Comparison of ENCODE assay signal across 30 mouse cellular contexts in genomic region chr16:78554911-78555648, GRCm38 (mm10). TPM values are rescaled to one million over a fixed set of nuclear protein-coding genes. Genes with fewer than 3 reads are reported as not detected.
DNase-seq lines count a peak whose midpoint lies in the region; ATAC-seq and TF ChIP-seq lines count a peak whose summit lies in the region.
"Had no signal": no experiment of that assay in that cellular context is flagged by ENCODE, and none has a peak within 500 bp of the region (broad histone marks: within the 10 kb centered on the region; RNA-seq: fewer than 3 reads in every experiment).

No protein-coding gene starts in this region.

- H3K9me3 ChIP-seq in liver, postnatal 0 days (ENCODE audit: low read length): no peaks in the 10 kb centered on the region
- H3K9me3 ChIP-seq: embryonic facial prominence, embryonic 10.5 days; embryonic facial prominence, embryonic 15.5 days; forebrain, embryonic 12.5 days; heart, embryonic 10.5 days; heart, embryonic 15.5 days; limb, embryonic 10.5 days; limb, embryonic 15.5 days; midbrain, embryonic 15.5 days; neural tube, embryonic 15.5 days had no signal

- no peaks in the 10 kb centered on the region for H3K27me3 ChIP-seq in liver, adult 2 months (ENCODE audit: control insufficient read depth, insufficient read depth, low read length)
- no peaks in the 10 kb centered on the region for H3K27me3 ChIP-seq in liver, postnatal 0 days (ENCODE audit: insufficient read depth, low read length)
- H3K27me3 ChIP-seq: CH12.LX; embryonic facial prominence, embryonic 15.5 days; forebrain, embryonic 12.5 days; heart, embryonic 15.5 days; limb, embryonic 15.5 days; midbrain, embryonic 15.5 days; neural tube, embryonic 15.5 days; Patski had no signal

- H3K4me1 ChIP-seq in liver, adult 2 months (ENCODE audit: control insufficient read depth, insufficient read depth, low read length): peaks cover 15% of the 10 kb centered on the region
- H3K4me1 ChIP-seq in liver, postnatal 0 days (ENCODE audit: insufficient read depth): peaks cover 11% of the 10 kb centered on the region; the same call in 1 of the 2 replicates
- H3K4me1 ChIP-seq: embryonic facial prominence, embryonic 10.5 days; heart, embryonic 10.5 days; heart, embryonic 15.5 days; limb, embryonic 10.5 days; midbrain, embryonic 15.5 days; neural tube, embryonic 15.5 days had no signal

- H3K79me2 ChIP-seq in liver, adult 2 months (ENCODE audit: control insufficient read depth, insufficient read depth, low read length): peaks cover 18% of the 10 kb centered on the region; the same call in 1 of the 2 replicates

- H3K4me2 ChIP-seq in liver, postnatal 0 days (ENCODE audit: low read depth, low read length): no peak overlapping the region
- H3K4me2 ChIP-seq: embryonic facial prominence, embryonic 15.5 days; forebrain, embryonic 12.5 days; heart, embryonic 15.5 days; limb, embryonic 15.5 days; lung, embryonic 14.5 days; midbrain, embryonic 15.5 days; neural tube, embryonic 15.5 days had no signal

- TF ChIP-seq EP300 in liver, postnatal 0 days (IDR thresholded peaks at IDR 0.05; ENCODE audit: low read depth): no peak

- H3K4me3 ChIP-seq in liver, adult 2 months (ENCODE audit: insufficient read depth, low read depth, low read length): no peak overlapping the region
- no peak overlapping the region for H3K4me3 ChIP-seq in liver, postnatal 0 days (ENCODE audit: low read depth, low read length)
- H3K4me3 ChIP-seq: embryonic facial prominence, embryonic 10.5 days; embryonic facial prominence, embryonic 15.5 days; forebrain, embryonic 12.5 days; heart, embryonic 10.5 days; heart, embryonic 15.5 days; limb, embryonic 10.5 days; limb, embryonic 15.5 days; midbrain, embryonic 10.5 days; midbrain, embryonic 15.5 days; neural tube, embryonic 15.5 days had no signal

- no peak overlapping the region for H3K9ac ChIP-seq in liver, adult 2 months (ENCODE audit: low read depth, low read length)
- H3K9ac ChIP-seq in liver, postnatal 0 days (replicated peaks): no peak overlapping the region
- H3K9ac ChIP-seq: embryonic facial prominence, embryonic 15.5 days; forebrain, embryonic 12.5 days; forebrain, postnatal 0 days; heart, embryonic 15.5 days; limb, embryonic 15.5 days; liver, embryonic 14.5 days; lung, embryonic 14.5 days; midbrain, embryonic 15.5 days; neural tube, embryonic 15.5 days had no signal

- peaks cover 2% of the 10 kb centered on the region; the same call in 1 of the 2 replicates for H3K36me3 ChIP-seq in liver, adult 2 months (ENCODE audit: control insufficient read depth, insufficient read depth, low read length)
- 0 out of 2 replicates have a peak, but pooled peaks cover 3% of the 10 kb centered on the region for H3K36me3 ChIP-seq in liver, postnatal 0 days (replicated peaks; ENCODE audit: insufficient read depth, low read length)
- H3K36me3 ChIP-seq: G1E; heart, embryonic 15.5 days; midbrain, embryonic 15.5 days had no signal

- TF ChIP-seq POLR2A in liver, adult 2 months (IDR thresholded peaks at IDR 0.05; ENCODE audit: extremely low read depth, insufficient read depth, low read length): no peak

- H3K27ac ChIP-seq in liver, adult 2 months (replicated peaks; ENCODE audit: insufficient read depth, low read depth, low read length): peak overlapping the region; percentile 70
- H3K27ac ChIP-seq in liver, postnatal 0 days (ENCODE audit: low read depth): no peak overlapping the region
- H3K27ac ChIP-seq: embryonic facial prominence, embryonic 10.5 days; embryonic facial prominence, embryonic 15.5 days; forebrain, embryonic 12.5 days; heart, embryonic 10.5 days; heart, embryonic 15.5 days; limb, embryonic 10.5 days; limb, embryonic 15.5 days; liver, embryonic 14.5 days; midbrain, embryonic 10.5 days; midbrain, embryonic 15.5 days; neural tube, embryonic 15.5 days had no signal

- 19% methylated on average over 10 of the region's 10 CpGs for WGBS in liver, adult 2 months
- WGBS in liver, postnatal 0 days (ENCODE audit: insufficient replicate concordance): 74% methylated on average over 10 of the region's 10 CpGs

- DNase-seq in adrenal gland, adult (ENCODE audit: inconsistent age in 2 of 2, low spot score in 1 of 2): peak; percentile 80 to 90
- DNase-seq in adrenal gland, postnatal 4 days (ENCODE audit: low spot score in 2 of 2): no peak
- DNase-seq in liver, adult 2 months (ENCODE audit: extremely low read depth, low read depth, low spot score): peak; percentile 91
- DNase-seq in liver, postnatal 0 days: no peak
- DNase-seq in adrenal gland, adult 8-10 months: peak; percentile 68
- peak; percentile 25 for DNase-seq in brain, adult 2 months (ENCODE audit: low read depth, low spot score)
- no peak for DNase-seq in MN1 (ENCODE audit: low spot score)
- DNase-seq in urinary bladder, postnatal 25 days (ENCODE audit: low spot score): no peak
- DNase-seq: cerebellum, adult 11 months; cerebellum, adult 9-10 months; forebrain, postnatal 0 days; kidney, adult 2 months; kidney, postnatal 4 days; lung, embryonic 14.5 days; lung, postnatal 14 days had no signal

- TF ChIP-seq CTCF in liver, adult 2 months (IDR thresholded peaks at IDR 0.05; ENCODE audit: low read depth, low read length): no peak
- TF ChIP-seq CTCF in liver, postnatal 0 days (IDR thresholded peaks at IDR 0.05; ENCODE audit: low read depth): no peak

- no peak for ATAC-seq in liver, postnatal 0 days
- ATAC-seq: forebrain, postnatal 0 days; hindbrain, embryonic 16.5 days; midbrain, embryonic 15.5 days; Patski had no signal

RNA-seq across cellular contexts. Expression of gene D16Ertd472e, which starts 21.4 kb away (rescaled TPM):
- total RNA-seq in adrenal gland, postnatal 4 days (2021): 10 to 100 TPM; 21.4 to 21.6 TPM
- 6.1 and 7.6 TPM in 2 replicates for total RNA-seq in liver, adult 2 months (2014; rRNA removed)
- polyA plus RNA-seq in liver, adult 2 months (2012; rRNA removed): 3.6 and 3.9 TPM in 2 replicates
- 4.8 and 6.0 TPM in 2 replicates for polyA plus RNA-seq in liver, postnatal 0 days (2015; fragmentation: Nextera tagmentation; extraction: Ambion mirVana)
- 10 to 100 TPM; 22.2 to 58.2 (median 30.5) TPM for total RNA-seq in adrenal gland, adult 8-10 months (2022)
- total RNA-seq: G1E had no signal
- polyA plus RNA-seq: G1E had no signal

Comparison
In these comparisons a context has a peak if more than half of its experiments do, and no peak if none do; other contexts are left out.
1. DNase-seq: peak in adrenal gland, adult (2 of 2), liver, adult 2 months (single experiment), adrenal gland, adult 8-10 months (single experiment) and brain, adult 2 months (single experiment); none in adrenal gland, postnatal 4 days (0 of 2), liver, postnatal 0 days (single experiment), MN1 (single experiment) and urinary bladder, postnatal 25 days (single experiment).